Mouse (Mus musculus) heart, adult 2 months (tissue): ENCODE measurements at regions not wholly inside any gene's neighbourhood (a gene's known extent, or its start where the extent isn't known, plus 50 kb on each side); places are given as distances from the start of the nearest gene placed in this dataset.

ENCODE experiments used
- CTCF ChIP-seq: fragments of 200-600 bp; IDR thresholded peaks from 2 replicates; pipeline ENCODE4 v1.8.1; 2022; ENCODE audit warnings: antibody characterized with exemption, mild to moderate bottlenecking, moderate library complexity
- EP300 ChIP-seq: fragments of 200-500 bp; IDR thresholded peaks from 2 replicates; pipeline ENCODE4 v1.6.1; 2011; ENCODE audit warnings: low read depth, low read length, control low read depth; ENCODE audit not compliant: insufficient read depth
- POLR2A ChIP-seq: fragments of 200-500 bp; IDR thresholded peaks from 2 replicates; pipeline ENCODE4 v1.6.1; 2011; ENCODE audit warnings: mild to moderate bottlenecking, low read depth, low read length, control low read depth; ENCODE audit not compliant: insufficient read depth

DNA sequence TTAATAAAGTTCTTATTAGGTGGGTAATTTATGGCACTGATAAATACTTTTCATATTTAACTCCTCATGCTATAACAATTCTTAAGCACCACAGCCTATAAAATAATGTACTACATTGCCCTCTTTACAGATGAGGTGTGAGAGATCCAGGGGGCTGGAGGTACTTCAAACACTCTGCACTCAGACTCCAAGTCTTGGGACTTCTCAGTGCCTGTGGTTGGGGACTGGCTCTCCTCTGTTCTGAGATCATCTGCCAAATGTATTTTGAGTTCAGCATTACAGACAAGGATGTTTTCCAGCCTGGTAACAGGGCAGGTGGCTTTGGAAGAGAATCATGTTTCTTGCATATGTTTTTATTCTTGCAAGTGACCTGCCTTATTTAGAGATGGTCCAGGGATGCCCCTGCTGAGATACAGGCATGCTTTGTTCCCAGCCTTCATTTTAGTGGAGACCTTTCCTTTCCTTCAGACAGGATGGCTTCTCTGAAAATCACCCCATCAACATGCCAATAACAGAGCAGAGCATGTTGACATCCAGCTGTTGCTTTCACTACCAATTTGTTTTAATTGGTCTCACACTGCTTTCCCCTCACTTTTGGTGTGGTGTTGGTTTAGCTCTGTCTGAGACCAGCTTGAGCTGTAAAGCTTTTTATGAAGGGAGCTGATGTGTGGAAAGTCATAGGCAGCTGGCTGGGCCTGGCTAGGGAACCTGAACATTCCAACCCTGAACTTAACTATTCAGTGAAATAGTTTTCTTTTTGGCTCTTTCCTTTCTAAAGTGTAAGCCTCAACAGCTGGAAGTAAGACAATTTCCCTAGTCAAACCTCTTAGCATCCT lies 585.1 kb upstream of the Fam98a start:
- TF ChIP-seq CTCF (no peak), POLR2A (no peak), EP300 (no peak)
